25 mouse cellular contexts compared by ENCODE assay signal in the genomic region with DNA sequence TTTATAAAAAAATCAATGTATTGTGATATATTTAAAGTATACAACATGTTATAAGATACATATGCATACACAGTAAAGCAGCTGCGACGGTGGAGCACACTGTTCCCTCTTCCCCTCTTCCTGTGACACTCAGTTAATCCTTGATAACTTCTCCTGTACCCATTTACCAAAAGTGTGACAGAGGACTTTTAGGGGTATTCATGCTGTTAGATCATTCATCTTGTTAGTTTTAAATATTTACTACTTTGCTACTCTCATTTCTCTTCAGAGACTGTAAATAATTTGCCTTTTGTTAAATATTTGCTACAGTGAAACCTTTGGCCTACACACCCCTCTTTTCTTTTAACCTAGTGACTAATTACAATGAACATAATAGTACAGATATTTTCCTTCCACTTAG. TPM values are rescaled to one million over a fixed set of nuclear protein-coding genes. Genes with fewer than 3 reads are reported as not detected.
DNase-seq lines count a peak whose midpoint lies in the region; ATAC-seq and TF ChIP-seq lines count a peak whose summit lies in the region.
"Had no signal": no experiment of that assay in that cellular context is flagged by ENCODE, and none has a peak within 500 bp of the region (broad histone marks: within the 10 kb centered on the region; RNA-seq: fewer than 3 reads in every experiment).

No protein-coding gene starts in this region.

- TF ChIP-seq CTCF in liver, postnatal 0 days (IDR thresholded peaks at IDR 0.05; ENCODE audit: low read depth), result no peak

- peak; percentile 60; the same call in 1 of the 2 replicates for ATAC-seq in kidney, embryonic 15.5 days (replicated peaks; ENCODE audit: low FRiP score)
- no peak for ATAC-seq in kidney, embryonic 14.5 days (ENCODE audit: low FRiP score, low TSS enrichment)
- peak; percentile 36; the same call in 1 of the 2 replicates for ATAC-seq in liver, postnatal 0 days
- ATAC-seq: forebrain, embryonic 13.5 days; forebrain, embryonic 16.5 days; hindbrain, embryonic 16.5 days; Patski had no signal

- no peak overlapping the region for H3K4me2 ChIP-seq in kidney, embryonic 15.5 days
- no peak overlapping the region for H3K4me2 ChIP-seq in kidney, embryonic 14.5 days (replicated peaks; ENCODE audit: low read depth, low read length)
- no peak overlapping the region for H3K4me2 ChIP-seq in liver, postnatal 0 days (ENCODE audit: low read depth, low read length)
- H3K4me2 ChIP-seq: forebrain, embryonic 13.5 days; heart, embryonic 11.5 days; hindbrain, embryonic 13.5 days had no signal

- no peaks in the 10 kb centered on the region for H3K9me3 ChIP-seq in kidney, embryonic 15.5 days (replicated peaks)
- H3K9me3 ChIP-seq in kidney, embryonic 14.5 days (ENCODE audit: control insufficient read depth, low read length), result no peaks in the 10 kb centered on the region
- H3K9me3 ChIP-seq in liver, postnatal 0 days (ENCODE audit: low read length), result no peaks in the 10 kb centered on the region
- H3K9me3 ChIP-seq: forebrain, embryonic 10.5 days; forebrain, embryonic 13.5 days; G1E; hindbrain, embryonic 10.5 days; hindbrain, embryonic 13.5 days had no signal

- no peaks in the 10 kb centered on the region for H3K27me3 ChIP-seq in kidney, embryonic 15.5 days
- no peaks in the 10 kb centered on the region for H3K27me3 ChIP-seq in kidney, embryonic 14.5 days (ENCODE audit: control insufficient read depth, insufficient read depth, low read length)
- no peaks in the 10 kb centered on the region for H3K27me3 ChIP-seq in liver, postnatal 0 days (ENCODE audit: insufficient read depth, low read length)
- H3K27me3 ChIP-seq: CH12.LX; forebrain, embryonic 13.5 days; hindbrain, embryonic 13.5 days; Patski had no signal

- DNase-seq in kidney, adult 11 months, result peak; percentile 30
- no peak for DNase-seq in kidney, postnatal 10 days
- DNase-seq in liver, postnatal 0 days, result no peak
- DNase-seq in liver, result no peak
- DNase-seq: adrenal gland, postnatal 10 days; adrenal gland, postnatal 36 days; B cell, adult 2 months; cerebellum, adult 18-20 months; cerebellum, adult 9-10 months; cerebellum, postnatal 14 days; gastrocnemius, postnatal 10 days; gastrocnemius, postnatal 36 days; heart, postnatal 36 days had no signal

- no peak overlapping the region for H3K9ac ChIP-seq in kidney, embryonic 15.5 days
- H3K9ac ChIP-seq in kidney, embryonic 14.5 days (ENCODE audit: low read depth, low read length), result no peak overlapping the region
- H3K9ac ChIP-seq in liver, postnatal 0 days (replicated peaks), result no peak overlapping the region
- H3K9ac ChIP-seq: forebrain, embryonic 13.5 days; hindbrain, embryonic 13.5 days had no signal

- no peaks in the 10 kb centered on the region for H3K4me1 ChIP-seq in kidney, embryonic 15.5 days
- no peaks in the 10 kb centered on the region for H3K4me1 ChIP-seq in kidney, embryonic 14.5 days (ENCODE audit: control insufficient read depth, insufficient read depth, low read length)
- no peaks in the 10 kb centered on the region for H3K4me1 ChIP-seq in liver, postnatal 0 days (ENCODE audit: insufficient read depth)
- H3K4me1 ChIP-seq: forebrain, embryonic 10.5 days; forebrain, embryonic 13.5 days; hindbrain, embryonic 10.5 days; hindbrain, embryonic 13.5 days had no signal

- TF ChIP-seq EP300 in liver, postnatal 0 days (IDR thresholded peaks at IDR 0.05; ENCODE audit: low read depth), result no peak

- no peaks in the 10 kb centered on the region for H3K36me3 ChIP-seq in kidney, embryonic 15.5 days
- no peaks in the 10 kb centered on the region for H3K36me3 ChIP-seq in kidney, embryonic 14.5 days (ENCODE audit: control insufficient read depth, insufficient read depth, low read length)
- no peaks in the 10 kb centered on the region for H3K36me3 ChIP-seq in liver, postnatal 0 days (replicated peaks; ENCODE audit: insufficient read depth, low read length)
- H3K36me3 ChIP-seq: forebrain, embryonic 10.5 days; G1E; hindbrain, embryonic 10.5 days; hindbrain, embryonic 13.5 days had no signal

- no peak overlapping the region for H3K27ac ChIP-seq in kidney, embryonic 15.5 days
- no peak overlapping the region for H3K27ac ChIP-seq in kidney, embryonic 14.5 days (ENCODE audit: low read depth, low read length)
- no peak overlapping the region for H3K27ac ChIP-seq in liver, postnatal 0 days (ENCODE audit: low read depth)
- H3K27ac ChIP-seq: forebrain, embryonic 10.5 days; forebrain, embryonic 13.5 days; hindbrain, embryonic 10.5 days; hindbrain, embryonic 13.5 days had no signal

- H3K4me3 ChIP-seq in kidney, embryonic 15.5 days (replicated peaks), result no peak overlapping the region
- H3K4me3 ChIP-seq in kidney, embryonic 14.5 days (ENCODE audit: low read length), result no peak overlapping the region
- no peak overlapping the region for H3K4me3 ChIP-seq in liver, postnatal 0 days (ENCODE audit: low read depth, low read length)
- H3K4me3 ChIP-seq: forebrain, embryonic 10.5 days; forebrain, embryonic 13.5 days; hindbrain, embryonic 10.5 days; hindbrain, embryonic 13.5 days had no signal

- 68% methylated on average over 2 of the region's 2 CpGs for WGBS in kidney, embryonic 15.5 days
- 79% methylated on average over 2 of the region's 2 CpGs for WGBS in kidney, embryonic 14.5 days
- WGBS in liver, postnatal 0 days (ENCODE audit: insufficient replicate concordance), result 60% methylated on average over 2 of the region's 2 CpGs

RNA-seq across cellular contexts. Expression of a gene that starts 15.3 kb away (rescaled TPM):
- polyA plus RNA-seq in kidney, embryonic 15.5 days (2015; fragmentation: Nextera tagmentation; extraction: Ambion mirVana), result 9.0 and 9.5 TPM in 2 replicates
- polyA plus RNA-seq in kidney, embryonic 14.5 days (2014; fragmentation: Nextera tagmentation; extraction: Ambion mirVana), result 2.7 and 5.1 TPM in 2 replicates
- 13.7 and 14.0 TPM in 2 replicates for polyA plus RNA-seq in liver, postnatal 0 days (2015; fragmentation: Nextera tagmentation; extraction: Ambion mirVana)
- polyA plus RNA-seq: G1E had no signal

RNA-seq across cellular contexts. Expression of a gene that starts 18.2 kb away (rescaled TPM):
- 317 and 331 TPM in 2 replicates for polyA plus RNA-seq in kidney, embryonic 15.5 days (2015; fragmentation: Nextera tagmentation; extraction: Ambion mirVana)
- 336 and 387 TPM in 2 replicates for polyA plus RNA-seq in kidney, embryonic 14.5 days (2014; fragmentation: Nextera tagmentation; extraction: Ambion mirVana)
- 113 and 118 TPM in 2 replicates for polyA plus RNA-seq in liver, postnatal 0 days (2015; fragmentation: Nextera tagmentation; extraction: Ambion mirVana)

RNA-seq across cellular contexts. Expression of a gene that starts 18.4 kb away (rescaled TPM):
- polyA plus RNA-seq in kidney, embryonic 15.5 days (2015; fragmentation: Nextera tagmentation; extraction: Ambion mirVana), result 1.4 TPM in 2 replicates
- 0.80 and 1.4 TPM in 2 replicates for polyA plus RNA-seq in kidney, embryonic 14.5 days (2014; fragmentation: Nextera tagmentation; extraction: Ambion mirVana)
- 0.39 and 0.44 TPM in 2 replicates for polyA plus RNA-seq in liver, postnatal 0 days (2015; fragmentation: Nextera tagmentation; extraction: Ambion mirVana)
- polyA plus RNA-seq: G1E had no signal

RNA-seq across cellular contexts. Expression of a gene that starts 48.3 kb away (rescaled TPM):
- polyA plus RNA-seq in kidney, embryonic 15.5 days (2015; fragmentation: Nextera tagmentation; extraction: Ambion mirVana), result 1.0 and 1.1 TPM in 2 replicates
- 0.17 and 0.72 TPM in 2 replicates for polyA plus RNA-seq in kidney, embryonic 14.5 days (2014; fragmentation: Nextera tagmentation; extraction: Ambion mirVana)
- polyA plus RNA-seq in liver, postnatal 0 days (2015; fragmentation: Nextera tagmentation; extraction: Ambion mirVana), result not detected in 2 replicates
- polyA plus RNA-seq: heart, embryonic 11.5 days had no signal
